Mouse (Mus musculus): ENCODE measurements at regions not wholly inside any gene's neighbourhood (a gene's known extent, or its start where the extent isn't known, plus 50 kb on each side); places are given as distances from the start of the nearest gene placed in this dataset.

DNA sequence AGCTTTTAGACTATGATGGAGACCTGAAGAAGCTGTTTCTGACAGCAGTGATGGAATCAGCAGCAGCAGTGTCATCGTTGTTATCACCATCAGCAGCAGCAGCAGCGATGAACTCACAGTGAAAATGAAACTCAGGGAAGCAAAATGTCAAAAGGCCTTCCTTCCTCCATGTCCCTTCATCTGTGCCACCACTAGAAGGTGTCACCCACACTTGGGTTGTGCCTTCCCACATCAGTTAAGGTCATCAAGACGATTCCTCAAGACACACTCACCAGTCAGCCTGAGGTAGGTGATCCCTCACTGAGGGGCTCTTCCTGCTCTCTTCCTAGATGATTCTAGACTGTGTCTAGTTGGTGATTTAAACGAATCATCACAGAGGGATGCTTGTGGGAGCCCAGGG, 87.3 kb upstream of the Ahi1 start:
- Histone ChIP-seq H3K9me3 (replicated peaks; ENCODE audit: control insufficient read depth, low read length) (no peaks in the 10 kb centered on the region), H3K36me3 (replicated peaks; ENCODE audit: control insufficient read depth, insufficient read depth, low read length) (no peaks in the 10 kb centered on the region), H3K9ac (replicated peaks; ENCODE audit: low read depth, low read length) (no peak overlapping the region), H3K4me3 (ENCODE audit: low read depth, low read length) (no peak overlapping the region), H3K27ac (ENCODE audit: low read depth) (no peak overlapping the region), H3K4me2 (ENCODE audit: low read depth, low read length) (no peak overlapping the region), H3K27me3 (ENCODE audit: control insufficient read depth, insufficient read depth, low read length) (no peaks in the 10 kb centered on the region), H3K4me1 (ENCODE audit: control insufficient read depth, insufficient read depth) (no peaks in the 10 kb centered on the region)
- TF ChIP-seq CTCF (IDR thresholded peaks at IDR 0.05; ENCODE audit: low read depth) (no peak), EP300 (IDR thresholded peaks at IDR 0.05; ENCODE audit: low read depth) (no peak)
- WGBS, result 63% methylated on average over 4 of the region's 4 CpGs
- DNase-seq (ENCODE audit: low spot score) (no peak), ATAC-seq (ENCODE audit: insufficient read depth, low read depth) (no peak)

DNA sequence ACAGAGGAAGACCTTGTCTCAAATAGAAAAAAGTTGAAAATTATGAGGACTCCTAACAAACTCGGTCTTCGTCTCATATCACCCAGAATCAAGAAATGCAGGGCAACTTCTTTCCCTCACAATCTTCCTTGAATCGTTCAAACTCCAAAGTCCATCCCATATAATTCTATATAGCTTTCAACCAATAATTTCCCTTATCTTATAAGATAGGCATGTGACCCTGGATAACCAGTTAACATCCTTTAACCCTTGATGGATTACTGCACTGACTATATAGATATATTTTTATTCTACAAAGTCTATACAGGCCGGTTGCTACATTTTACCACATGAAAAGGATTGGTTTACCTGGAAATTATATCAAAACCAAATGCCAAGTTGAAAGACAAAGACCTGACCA, 94.9 kb upstream of the Ahi1 start:
- H3K27me3 ChIP-seq (ENCODE audit: control insufficient read depth, insufficient read depth, low read length), result no peaks in the 10 kb centered on the region

DNA sequence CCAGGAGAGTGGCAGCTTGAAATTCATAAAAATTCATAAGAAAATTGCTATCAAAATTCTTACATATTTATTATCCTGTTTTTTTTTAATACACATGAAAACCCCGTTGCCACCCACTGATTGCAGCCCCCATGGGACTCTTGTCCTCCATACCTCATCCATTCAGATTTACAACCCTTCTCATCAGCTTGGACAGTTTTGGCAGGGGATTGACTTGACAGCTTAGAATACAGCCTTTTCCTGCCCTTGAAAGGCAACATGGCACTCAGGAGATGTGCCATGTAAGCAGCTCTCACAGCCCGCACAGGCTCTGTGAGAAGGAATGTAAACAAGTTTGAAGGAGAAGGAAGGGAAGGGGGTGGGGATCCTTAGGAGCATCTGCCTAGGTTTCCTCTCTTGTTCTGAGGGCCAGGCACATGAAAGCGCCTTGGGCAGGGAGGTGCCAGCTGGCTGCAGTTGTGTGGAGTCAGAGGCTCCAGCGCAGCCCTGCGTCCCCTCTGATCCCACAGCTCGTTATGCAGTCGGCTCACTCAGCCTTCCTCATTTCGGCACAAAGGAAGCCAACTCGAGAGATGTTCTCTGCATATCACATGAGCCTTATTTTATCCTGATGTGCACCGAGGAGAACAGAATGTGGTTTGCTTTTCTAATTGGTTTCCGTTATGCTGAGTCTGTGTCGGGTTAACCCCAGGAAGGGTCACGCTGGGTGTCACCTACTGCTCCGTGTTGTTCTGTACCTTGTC, 97.6 kb upstream of the Ahi1 start:
- H3K27me3 ChIP-seq (ENCODE audit: control insufficient read depth, insufficient read depth, low read length), result no peaks in the 10 kb centered on the region
- 33% methylated on average over 14 of the region's 14 CpGs for WGBS
- DNase-seq (ENCODE audit: low spot score) (no peak), ATAC-seq (ENCODE audit: insufficient read depth, low read depth) (no peak)
- peak overlapping the region; percentile 43 for H3K4me2 ChIP-seq (ENCODE audit: low read depth, low read length)
- H3K27ac ChIP-seq (ENCODE audit: low read depth), result no peak overlapping the region
- no peaks in the 10 kb centered on the region for H3K4me1 ChIP-seq (ENCODE audit: control insufficient read depth, insufficient read depth)
- no peaks in the 10 kb centered on the region for H3K9me3 ChIP-seq (replicated peaks; ENCODE audit: control insufficient read depth, low read length)
- no peaks in the 10 kb centered on the region for H3K36me3 ChIP-seq (replicated peaks; ENCODE audit: control insufficient read depth, insufficient read depth, low read length)
- TF ChIP-seq EP300 (IDR thresholded peaks at IDR 0.05; ENCODE audit: low read depth), result no peak
- TF ChIP-seq CTCF (IDR thresholded peaks at IDR 0.05; ENCODE audit: low read depth), result no peak
- no peak overlapping the region for H3K9ac ChIP-seq (replicated peaks; ENCODE audit: low read depth, low read length)
- no peak overlapping the region for H3K4me3 ChIP-seq (ENCODE audit: low read depth, low read length)

More for the DNA sequence above, 94.9 kb upstream of the Ahi1 start:
- 88% methylated on average over 4 of the region's 4 CpGs for WGBS
- DNase-seq (ENCODE audit: low spot score) (no peak), ATAC-seq (ENCODE audit: insufficient read depth, low read depth) (no peak)
- H3K27ac ChIP-seq (ENCODE audit: low read depth), result no peak overlapping the region
- H3K4me2 ChIP-seq (ENCODE audit: low read depth, low read length), result no peak overlapping the region
- no peak for TF ChIP-seq CTCF (IDR thresholded peaks at IDR 0.05; ENCODE audit: low read depth)
- no peak for TF ChIP-seq EP300 (IDR thresholded peaks at IDR 0.05; ENCODE audit: low read depth)
- H3K9ac ChIP-seq (replicated peaks; ENCODE audit: low read depth, low read length), result no peak overlapping the region
- no peaks in the 10 kb centered on the region for H3K4me1 ChIP-seq (ENCODE audit: control insufficient read depth, insufficient read depth)
- no peaks in the 10 kb centered on the region for H3K36me3 ChIP-seq (replicated peaks; ENCODE audit: control insufficient read depth, insufficient read depth, low read length)
- no peak overlapping the region for H3K4me3 ChIP-seq (ENCODE audit: low read depth, low read length)
- no peaks in the 10 kb centered on the region for H3K9me3 ChIP-seq (replicated peaks; ENCODE audit: control insufficient read depth, low read length)

DNA sequence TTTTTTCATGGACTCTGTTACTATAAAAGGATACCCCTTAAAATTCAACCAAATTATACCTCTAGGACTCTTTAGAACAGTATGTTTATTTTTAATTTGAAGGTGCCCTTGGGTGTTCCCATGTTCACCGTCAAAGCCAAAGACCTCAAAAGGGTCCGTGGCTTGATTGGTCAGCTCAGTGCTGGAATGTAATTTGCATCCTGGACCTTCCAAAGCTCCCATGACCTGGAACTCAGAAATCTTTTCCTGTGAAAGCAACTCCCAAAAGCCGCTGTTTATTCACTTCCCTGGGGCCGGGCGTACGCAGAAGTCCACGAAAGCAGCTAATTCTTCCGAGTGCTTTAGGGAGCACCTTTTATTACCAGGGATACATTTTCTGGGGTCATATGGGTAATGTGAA, 105.1 kb upstream of the Ahi1 start:
- Histone ChIP-seq H3K9ac (replicated peaks; ENCODE audit: low read depth, low read length) (no peak overlapping the region), H3K27ac (ENCODE audit: low read depth) (no peak overlapping the region), H3K4me2 (ENCODE audit: low read depth, low read length) (no peak overlapping the region), H3K9me3 (replicated peaks; ENCODE audit: control insufficient read depth, low read length) (no peaks in the 10 kb centered on the region), H3K36me3 (replicated peaks; ENCODE audit: control insufficient read depth, insufficient read depth, low read length) (no peaks in the 10 kb centered on the region), H3K4me1 (ENCODE audit: control insufficient read depth, insufficient read depth) (0 out of 2 replicates have a peak, but pooled peaks cover 4% of the 10 kb centered on the region), H3K4me3 (ENCODE audit: low read depth, low read length) (no peak overlapping the region), H3K27me3 (ENCODE audit: control insufficient read depth, insufficient read depth, low read length) (no peaks in the 10 kb centered on the region)
- no peak for DNase-seq (ENCODE audit: low spot score)
- TF ChIP-seq EP300 (IDR thresholded peaks at IDR 0.05; ENCODE audit: low read depth) (no peak), CTCF (IDR thresholded peaks at IDR 0.05; ENCODE audit: low read depth) (no peak)
- WGBS, result 76% methylated on average over 8 of the region's 8 CpGs
- ATAC-seq (ENCODE audit: insufficient read depth, low read depth), result no peak

DNA sequence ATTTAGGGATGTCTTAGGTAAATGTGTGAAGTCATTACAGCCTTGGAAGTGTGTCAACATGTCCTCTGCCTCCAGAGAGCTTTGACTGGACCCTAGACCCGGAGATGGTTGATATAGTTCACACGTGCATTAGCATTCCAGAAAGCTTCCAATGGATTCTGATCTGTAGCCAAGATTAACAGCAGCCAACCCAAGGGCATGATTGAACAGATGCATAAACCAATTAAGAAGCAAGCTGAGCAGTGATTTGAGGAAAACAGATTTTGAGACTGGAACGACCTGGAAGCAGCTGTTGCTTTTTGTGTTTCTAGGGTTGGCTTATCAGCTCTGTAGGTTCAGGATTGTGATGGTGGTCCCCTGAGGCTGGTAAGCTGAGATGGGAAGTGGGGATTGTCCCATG, 109.1 kb upstream of the Ahi1 start:
- H3K4me2 ChIP-seq (ENCODE audit: low read depth, low read length), result no peak overlapping the region
- DNase-seq (ENCODE audit: low spot score) (no peak), ATAC-seq (ENCODE audit: insufficient read depth, low read depth) (no peak)
- H3K4me3 ChIP-seq (ENCODE audit: low read depth, low read length), result no peak overlapping the region
- H3K9ac ChIP-seq (replicated peaks; ENCODE audit: low read depth, low read length), result no peak overlapping the region
- no peaks in the 10 kb centered on the region for H3K9me3 ChIP-seq (replicated peaks; ENCODE audit: control insufficient read depth, low read length)
- 64% methylated on average over 3 of the region's 3 CpGs for WGBS
- H3K27me3 ChIP-seq (ENCODE audit: control insufficient read depth, insufficient read depth, low read length), result no peaks in the 10 kb centered on the region
- TF ChIP-seq EP300 (IDR thresholded peaks at IDR 0.05; ENCODE audit: low read depth) (no peak), CTCF (IDR thresholded peaks at IDR 0.05; ENCODE audit: low read depth) (no peak)
- H3K27ac ChIP-seq (ENCODE audit: low read depth), result no peak overlapping the region
- H3K4me1 ChIP-seq (ENCODE audit: control insufficient read depth, insufficient read depth), result 0 out of 2 replicates have a peak, but pooled peaks cover 13% of the 10 kb centered on the region
- H3K36me3 ChIP-seq (replicated peaks; ENCODE audit: control insufficient read depth, insufficient read depth, low read length), result no peaks in the 10 kb centered on the region

DNA sequence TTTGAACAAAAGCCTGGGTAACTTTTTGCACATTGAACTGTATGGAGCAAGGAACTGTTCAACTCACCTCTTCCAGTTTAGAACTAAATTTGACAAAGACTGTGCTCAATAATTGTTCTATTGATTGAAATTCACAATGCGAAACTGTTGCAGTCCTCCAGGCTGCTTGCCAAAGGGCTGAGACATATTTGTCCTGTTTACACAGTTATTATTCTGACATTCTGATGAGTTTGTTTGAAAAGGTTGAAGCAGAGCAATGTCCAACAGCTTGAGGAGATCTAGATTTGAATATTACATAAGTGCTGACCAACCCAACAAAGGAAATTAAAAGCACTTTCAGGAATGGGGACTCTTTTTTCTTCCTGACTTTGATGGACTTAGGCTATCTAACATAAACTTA, 110.2 kb upstream of the Ahi1 start:
- no peak overlapping the region for H3K4me3 ChIP-seq (ENCODE audit: low read depth, low read length)
- ATAC-seq (ENCODE audit: insufficient read depth, low read depth), result no peak
- no peaks in the 10 kb centered on the region for H3K36me3 ChIP-seq (replicated peaks; ENCODE audit: control insufficient read depth, insufficient read depth, low read length)
- H3K27me3 ChIP-seq (ENCODE audit: control insufficient read depth, insufficient read depth, low read length), result no peaks in the 10 kb centered on the region
- WGBS, result 68% methylated on average over 1 of the region's 1 CpGs
- H3K27ac ChIP-seq (ENCODE audit: low read depth), result no peak overlapping the region
- DNase-seq (ENCODE audit: low spot score), result no peak
- TF ChIP-seq CTCF (IDR thresholded peaks at IDR 0.05; ENCODE audit: low read depth), result no peak
- TF ChIP-seq EP300 (IDR thresholded peaks at IDR 0.05; ENCODE audit: low read depth), result no peak
- no peak overlapping the region for H3K9ac ChIP-seq (replicated peaks; ENCODE audit: low read depth, low read length)
- no peak overlapping the region for H3K4me2 ChIP-seq (ENCODE audit: low read depth, low read length)
- H3K4me1 ChIP-seq (ENCODE audit: control insufficient read depth, insufficient read depth), result 0 out of 2 replicates have a peak, but pooled peaks cover 10% of the 10 kb centered on the region
- H3K9me3 ChIP-seq (replicated peaks; ENCODE audit: control insufficient read depth, low read length), result no peaks in the 10 kb centered on the region
